Mouse (Mus musculus) hindbrain, embryonic 10.5 days (tissue): ENCODE data around the gene Olfr1410. TPM values are rescaled to one million over a fixed set of nuclear protein-coding genes. Genes with fewer than 3 reads are reported as not detected.
A peak's percentile ranks its signal among the peaks of the same experiment; 100 is the strongest.

ENCODE experiments used
- DNase-seq: peaks from one replicate; pipeline ENCODE4 v3.0.0-alpha.2; 2017; ENCODE audit warnings: low spot score
- H3K27ac ChIP-seq: fragments of 300-500 bp; sonication (generic); 2 replicates; pipeline ENCODE4 v1.5.1; 2016; ENCODE audit warnings: mild to moderate bottlenecking, moderate library complexity
- H3K27me3 ChIP-seq: fragments of 300-500 bp; sonication (generic); 2 replicates; pipeline ENCODE4 v1.6.1; 2016; ENCODE audit warnings: mild to moderate bottlenecking; ENCODE audit not compliant: poor library complexity, insufficient read depth, severe bottlenecking
- H3K36me3 ChIP-seq: fragments of 300-500 bp; sonication (generic); 2 replicates; pipeline ENCODE4 v1.6.1; 2016; ENCODE audit warnings: mild to moderate bottlenecking, moderate library complexity
- H3K4me1 ChIP-seq: fragments of 300-500 bp; sonication (generic); replicated peaks from 2 replicates; pipeline ENCODE4 v1.6.1; 2016; ENCODE audit warnings: mild to moderate bottlenecking
- H3K4me3 ChIP-seq: fragments of 300-500 bp; sonication (generic); 2 replicates; pipeline ENCODE4 v1.5.1; 2016; ENCODE audit warnings: mild to moderate bottlenecking, moderate library complexity
- H3K9me3 ChIP-seq: fragments of 300-500 bp; sonication (generic); 2 replicates; pipeline ENCODE4 v1.6.1; 2016; ENCODE audit warnings: mild to moderate bottlenecking, moderate library complexity
- WGBS: fragments of 180-500 bp; shearing (Covaris S2); methylation state at CpG from one replicate; pipeline ENCODE4 v1.1.7; 2016; 5-methylcytosine and 5-hydroxymethylcytosine counted together
- polyA plus RNA-seq: library from polyadenylated mRNA; unstranded; fragments of >200 nt; fragmentation: Nextera tagmentation; extraction: Ambion mirVana; gene quantifications from 2 replicates; pipeline ENCODE4 v1.2.1, GENCODE M21; 2016

Gene Olfr1410
- polyA plus RNA-seq, 1 experiment from 2014 or later, result not detected

DNA sequence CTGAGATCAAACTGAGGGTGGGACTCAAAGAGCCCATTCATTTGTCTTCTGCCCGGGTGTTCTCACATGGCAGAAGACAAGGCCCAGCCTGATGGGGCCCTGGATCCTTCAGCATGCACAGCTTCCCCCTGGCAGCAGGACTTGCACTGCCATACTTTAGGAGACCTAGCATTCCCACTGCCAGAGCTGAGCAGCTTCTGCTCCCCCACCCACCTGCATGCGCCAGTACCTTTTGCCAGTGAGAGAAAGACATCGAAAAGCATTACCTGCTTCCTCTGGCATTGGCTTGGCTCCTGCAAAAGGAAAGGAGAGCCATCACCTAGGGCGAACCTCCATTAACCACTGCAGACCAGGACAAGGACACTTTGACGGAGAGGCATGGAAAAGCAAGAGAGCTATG, 39.3 kb downstream of the Olfr1410 start:
- H3K27ac ChIP-seq, result no peak overlapping the region
- 0 out of 2 replicates have a peak, but pooled peaks cover 2% of the 10 kb centered on the region for H3K36me3 ChIP-seq
- H3K4me1 ChIP-seq, result peaks cover 40% of the 10 kb centered on the region
- 81% methylated on average over 5 of the region's 5 CpGs for WGBS
- H3K4me3 ChIP-seq, result no peak overlapping the region
- no peak for DNase-seq
- H3K9me3 ChIP-seq, result no peaks in the 10 kb centered on the region
- peaks cover 13% of the 10 kb centered on the region for H3K27me3 ChIP-seq

DNA sequence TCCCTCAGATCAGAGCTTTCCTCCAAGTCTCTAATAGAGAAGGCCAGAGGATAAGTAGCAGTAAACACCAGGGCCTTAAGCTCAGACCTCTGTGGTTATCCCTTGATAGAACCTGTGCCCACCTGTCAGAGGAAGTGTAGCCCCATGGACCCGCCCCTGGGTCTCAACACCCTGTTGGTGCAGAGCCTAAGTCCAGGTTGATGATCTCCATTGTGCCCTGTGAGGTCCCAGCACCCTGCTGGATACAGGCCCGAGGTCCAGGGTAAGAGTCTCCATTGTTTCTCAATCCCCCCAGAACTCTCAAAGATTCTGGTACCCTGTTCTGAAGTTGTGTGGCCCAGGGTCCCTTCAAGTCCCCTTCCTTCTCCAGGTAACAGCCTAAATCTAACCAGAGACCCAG, 40.5 kb downstream of the Olfr1410 start:
- DNase-seq, result no peak
- Histone ChIP-seq H3K36me3 (no peaks in the 10 kb centered on the region), H3K27ac (no peak overlapping the region), H3K9me3 (no peaks in the 10 kb centered on the region), H3K4me1 (peaks cover 28% of the 10 kb centered on the region), H3K4me3 (no peak overlapping the region), H3K27me3 (peaks cover 16% of the 10 kb centered on the region)
- 59% methylated on average over 2 of the region's 2 CpGs for WGBS

DNA sequence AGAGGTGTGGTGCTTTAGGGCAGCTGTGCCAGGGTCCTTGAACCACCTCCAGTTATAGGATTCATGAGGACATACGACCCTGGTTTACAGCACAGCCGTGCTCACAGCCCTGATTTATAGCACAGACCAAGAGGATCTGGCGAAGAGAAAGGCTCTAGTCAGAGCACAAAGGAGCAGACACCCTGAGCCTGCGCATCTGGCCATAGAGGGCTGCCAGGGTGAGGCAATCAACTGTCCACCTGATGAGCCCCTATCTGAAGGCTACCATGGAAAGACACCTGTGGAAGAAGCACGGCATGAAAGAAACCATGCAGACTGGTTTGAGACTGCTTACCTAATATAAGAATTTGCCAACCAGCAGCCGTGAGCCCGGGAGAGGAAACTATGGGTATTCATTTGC, 41.0 kb downstream of the Olfr1410 start:
- Histone ChIP-seq H3K4me3 (no peak overlapping the region), H3K9me3 (no peaks in the 10 kb centered on the region), H3K4me1 (peaks cover 27% of the 10 kb centered on the region), H3K27me3 (peaks cover 16% of the 10 kb centered on the region), H3K27ac (no peak overlapping the region), H3K36me3 (no peaks in the 10 kb centered on the region)
- 86% methylated on average over 7 of the region's 7 CpGs for WGBS
- DNase-seq, result no peak

DNA sequence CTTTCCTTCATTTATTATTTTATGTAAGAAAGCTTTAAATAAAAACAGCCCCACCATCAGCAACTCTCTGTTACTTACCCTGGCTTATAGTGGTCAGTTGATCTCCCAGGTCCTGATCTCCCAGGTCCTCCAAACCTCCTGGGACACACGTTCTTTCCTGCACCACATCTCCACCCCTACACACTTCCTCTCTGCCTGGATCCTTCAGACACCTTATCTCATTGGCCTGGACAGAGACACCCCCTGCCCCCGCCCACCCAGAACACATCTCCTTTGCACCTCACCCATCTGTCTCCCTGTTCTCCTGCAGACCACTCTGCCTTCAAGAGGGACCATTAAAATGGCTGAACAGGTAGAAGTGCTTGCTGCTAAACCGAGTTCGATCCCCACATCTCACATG, 41.4 kb downstream of the Olfr1410 start:
- Histone ChIP-seq H3K36me3 (no peaks in the 10 kb centered on the region), H3K27ac (no peak overlapping the region), H3K4me3 (no peak overlapping the region), H3K4me1 (peaks cover 23% of the 10 kb centered on the region), H3K27me3 (peaks cover 16% of the 10 kb centered on the region), H3K9me3 (no peaks in the 10 kb centered on the region)
- DNase-seq, result no peak
- 74% methylated on average over 4 of the region's 4 CpGs for WGBS

DNA sequence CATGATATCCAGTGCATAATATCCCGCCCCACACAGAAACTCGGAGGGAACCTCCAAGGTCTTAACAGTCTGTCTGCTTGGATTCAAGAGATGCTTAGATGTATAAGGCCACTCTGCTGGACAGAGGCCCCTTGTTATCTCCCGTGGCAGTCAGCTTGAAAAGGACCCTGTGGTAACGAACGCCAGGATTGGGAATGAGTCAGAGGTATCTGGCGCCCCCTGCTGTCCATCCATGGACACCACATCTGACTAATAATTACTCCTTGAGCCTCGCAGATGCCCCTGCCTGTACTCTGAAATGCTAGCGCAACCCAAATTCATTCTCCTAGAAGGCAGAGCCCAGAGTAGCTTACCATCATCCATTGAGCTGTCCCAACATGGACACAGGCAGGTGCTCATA, 42.2 kb downstream of the Olfr1410 start:
- 12% methylated on average over 8 of the region's 8 CpGs for WGBS
- peaks cover 16% of the 10 kb centered on the region for H3K4me1 ChIP-seq
- no peaks in the 10 kb centered on the region for H3K9me3 ChIP-seq
- peaks cover 16% of the 10 kb centered on the region for H3K27me3 ChIP-seq
- peak; percentile 84 for DNase-seq
- H3K36me3 ChIP-seq, result no peaks in the 10 kb centered on the region
- no peak overlapping the region; the same call in 1 of the 2 replicates for H3K27ac ChIP-seq
- 0 out of 2 replicates have a peak overlapping the region, but pooled peaks have one; percentile 9 for H3K4me3 ChIP-seq

DNA sequence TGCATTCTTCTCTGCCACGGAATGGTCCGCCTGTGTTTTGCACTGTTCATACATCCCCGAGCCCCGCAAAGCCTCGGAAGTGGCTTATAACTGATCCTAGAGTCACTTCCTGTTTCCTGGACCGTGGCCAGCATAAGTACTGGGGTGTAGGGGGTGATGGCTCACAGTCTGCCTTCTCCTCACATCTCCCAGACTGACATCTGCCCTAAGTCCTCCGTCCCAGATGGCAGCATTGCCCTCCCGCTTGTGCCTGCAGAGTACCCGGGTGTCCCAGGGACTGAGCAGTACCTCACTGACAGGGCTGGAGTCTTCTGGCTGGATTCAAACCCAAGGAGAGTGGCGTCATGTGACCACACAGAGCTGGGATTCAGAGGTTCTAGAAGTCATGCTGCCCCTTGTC, 42.6 kb downstream of the Olfr1410 start:
- 0 out of 2 replicates have a peak overlapping the region, but pooled peaks have one; percentile 9 for H3K4me3 ChIP-seq
- peaks cover 16% of the 10 kb centered on the region for H3K27me3 ChIP-seq
- H3K4me1 ChIP-seq, result peaks cover 13% of the 10 kb centered on the region
- no peaks in the 10 kb centered on the region for H3K9me3 ChIP-seq
- DNase-seq, result no peak
- no peaks in the 10 kb centered on the region for H3K36me3 ChIP-seq
- H3K27ac ChIP-seq, result no peak overlapping the region
- WGBS, result 52% methylated on average over 10 of the region's 10 CpGs

DNA sequence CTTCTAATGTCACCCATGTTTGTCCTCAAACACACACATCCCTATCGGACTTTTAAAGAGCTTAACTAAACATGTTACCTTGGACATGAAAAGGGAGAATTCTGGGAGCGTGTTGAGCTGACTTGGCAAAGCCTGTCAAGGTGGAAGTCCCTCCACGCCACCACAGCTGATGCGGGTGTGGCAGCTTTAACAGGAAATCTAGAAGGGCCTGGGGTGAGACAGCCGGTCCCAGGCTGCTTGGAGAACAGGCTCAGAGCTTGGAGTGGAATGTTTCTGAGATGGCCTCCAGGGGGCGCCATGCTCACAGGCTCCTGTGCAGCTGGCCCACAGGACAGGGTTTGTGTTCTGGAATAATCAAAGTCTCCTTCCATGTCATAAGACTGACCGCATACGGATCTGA, 43.1 kb downstream of the Olfr1410 start, which contains the start of gene Otos:
TSS of gene Otos (minus strand) at position 169 of the 400 bp plus-strand sequence.
- Histone ChIP-seq H3K4me1 (peaks cover 12% of the 10 kb centered on the region), H3K9me3 (no peaks in the 10 kb centered on the region), H3K36me3 (no peaks in the 10 kb centered on the region), H3K4me3 (0 out of 2 replicates have a peak within 1 kb of the TSS, but pooled peaks have one; percentile 9), H3K27ac (no peak within 1 kb of the TSS; the same call in 1 of the 2 replicates), H3K27me3 (peaks cover 16% of the 10 kb centered on the region)
- 35% methylated on average over 8 of the region's 8 CpGs for WGBS
- peak; percentile 76 for DNase-seq

DNA sequence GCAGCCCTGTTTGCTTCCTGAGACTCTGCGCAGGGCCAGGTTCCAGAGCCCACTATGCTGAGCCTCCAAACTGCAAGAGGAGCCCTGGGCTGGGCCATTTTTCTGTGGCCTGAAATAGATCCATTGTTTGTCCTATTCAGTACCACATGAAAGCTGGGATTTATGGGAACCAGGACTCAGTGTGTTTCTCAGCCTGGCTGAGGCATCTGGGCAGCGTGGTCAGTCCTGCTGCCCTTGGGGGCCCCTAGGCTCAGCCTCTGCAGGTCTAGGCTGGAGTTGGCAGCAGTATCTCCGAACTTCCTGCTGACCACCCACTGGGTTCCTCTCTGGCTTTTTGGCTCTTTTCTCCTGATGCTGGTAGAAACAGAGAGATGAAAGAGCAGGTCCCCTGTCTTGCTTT, 45.9 kb downstream of the Olfr1410 start:
- no peak for DNase-seq
- Histone ChIP-seq H3K27ac (no peak overlapping the region), H3K27me3 (peaks cover 7% of the 10 kb centered on the region), H3K9me3 (no peaks in the 10 kb centered on the region), H3K4me3 (no peak overlapping the region), H3K36me3 (no peaks in the 10 kb centered on the region), H3K4me1 (peaks cover 11% of the 10 kb centered on the region)
- 62% methylated on average over 3 of the region's 3 CpGs for WGBS

DNA sequence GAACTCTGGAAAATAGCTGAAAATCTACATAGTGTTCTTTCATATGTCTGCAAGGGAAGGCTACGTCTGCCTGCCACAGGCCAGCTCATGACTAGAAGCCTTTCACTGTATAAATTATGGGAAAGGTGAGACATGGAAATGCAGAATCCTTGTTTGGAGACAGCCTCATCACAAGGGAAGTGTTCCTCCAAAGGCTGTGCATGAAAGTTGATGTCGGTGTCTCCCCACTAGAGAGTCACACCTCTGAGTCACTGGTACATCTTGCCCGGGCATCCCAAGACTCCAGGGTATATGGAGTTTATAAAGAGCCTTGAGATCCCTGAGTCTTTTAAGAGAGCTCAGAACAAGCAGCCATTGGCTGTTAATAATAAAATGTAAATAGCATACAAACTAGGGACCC, 47.6 kb downstream of the Olfr1410 start:
- H3K27me3 ChIP-seq, result peaks cover 4% of the 10 kb centered on the region
- no peaks in the 10 kb centered on the region for H3K9me3 ChIP-seq
- no peak overlapping the region for H3K4me3 ChIP-seq
- H3K27ac ChIP-seq, result no peak overlapping the region
- H3K4me1 ChIP-seq, result peaks cover 4% of the 10 kb centered on the region
- WGBS, result 86% methylated on average over 3 of the region's 3 CpGs
- no peak for DNase-seq
- no peaks in the 10 kb centered on the region for H3K36me3 ChIP-seq

DNA sequence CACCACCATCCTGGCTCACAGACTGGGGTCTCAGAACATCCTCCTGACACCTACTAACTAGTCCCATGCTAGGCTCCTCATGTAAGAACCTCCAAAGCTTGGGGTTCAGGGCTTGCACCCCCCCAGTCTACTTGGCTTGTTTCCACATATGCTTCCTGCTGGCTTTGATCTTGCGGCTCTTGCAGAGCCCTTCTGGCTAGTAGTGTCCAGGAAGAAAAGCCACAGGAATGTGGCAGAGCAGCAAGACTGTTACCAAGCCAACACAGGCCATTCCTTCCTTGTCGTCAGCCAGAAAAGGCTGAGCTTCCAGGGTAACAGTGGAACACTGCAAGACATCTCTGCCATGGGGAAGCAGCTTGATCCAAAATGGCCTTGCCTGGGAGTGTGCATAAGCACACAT, 49.1 kb downstream of the Olfr1410 start:
- H3K36me3 ChIP-seq, result no peaks in the 10 kb centered on the region
- no peak overlapping the region for H3K27ac ChIP-seq
- H3K9me3 ChIP-seq, result no peaks in the 10 kb centered on the region
- H3K4me1 ChIP-seq, result no peaks in the 10 kb centered on the region
- no peak for DNase-seq
- peaks cover 8% of the 10 kb centered on the region for H3K27me3 ChIP-seq
- 74% methylated on average over 2 of the region's 2 CpGs for WGBS
- no peak overlapping the region for H3K4me3 ChIP-seq

DNA sequence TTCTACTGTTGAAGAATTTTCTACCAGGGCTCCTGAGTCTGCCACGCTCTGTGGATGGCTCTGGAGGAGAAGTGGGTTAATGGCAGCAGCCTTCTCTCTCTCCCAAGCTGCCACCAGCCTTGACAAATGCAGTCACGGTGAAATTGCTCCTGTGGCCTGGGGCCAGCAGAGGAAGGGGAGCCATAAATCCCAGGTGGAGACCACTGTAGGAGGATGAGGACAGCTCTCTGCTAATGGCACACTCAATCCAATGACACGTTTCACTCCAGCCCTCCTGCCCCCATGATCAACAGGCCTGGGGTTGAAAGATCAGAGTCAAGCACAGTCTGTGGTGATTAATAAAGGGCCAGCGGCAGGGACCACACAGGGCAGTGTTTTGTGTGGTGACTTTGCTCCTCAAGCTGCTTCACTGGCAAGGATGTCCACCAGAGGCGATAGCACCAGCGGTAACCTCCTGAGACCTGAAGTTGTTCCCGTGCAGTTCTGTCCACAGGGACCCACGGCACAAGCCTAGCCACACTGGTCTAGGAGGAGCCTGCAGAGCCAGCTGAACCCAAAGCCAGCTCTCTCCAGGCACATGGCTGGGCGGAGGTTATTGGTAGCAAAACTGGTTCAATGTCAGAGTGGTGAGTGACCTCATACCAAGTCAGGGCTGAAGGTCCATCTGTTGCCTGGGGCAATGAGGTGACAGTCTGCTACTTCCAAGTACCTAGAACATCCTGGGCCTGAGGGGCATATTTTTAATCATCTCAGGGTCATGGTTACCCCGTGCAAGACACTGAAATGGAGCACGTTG, 51.6 kb downstream of the Olfr1410 start:
- Histone ChIP-seq H3K27ac (no peak overlapping the region), H3K27me3 (peaks cover 4% of the 10 kb centered on the region; the same call in 1 of the 2 replicates), H3K4me3 (no peak overlapping the region), H3K9me3 (no peaks in the 10 kb centered on the region), H3K36me3 (no peaks in the 10 kb centered on the region), H3K4me1 (no peaks in the 10 kb centered on the region)
- WGBS, result 83% methylated on average over 11 of the region's 11 CpGs
- DNase-seq, result no peak

DNA sequence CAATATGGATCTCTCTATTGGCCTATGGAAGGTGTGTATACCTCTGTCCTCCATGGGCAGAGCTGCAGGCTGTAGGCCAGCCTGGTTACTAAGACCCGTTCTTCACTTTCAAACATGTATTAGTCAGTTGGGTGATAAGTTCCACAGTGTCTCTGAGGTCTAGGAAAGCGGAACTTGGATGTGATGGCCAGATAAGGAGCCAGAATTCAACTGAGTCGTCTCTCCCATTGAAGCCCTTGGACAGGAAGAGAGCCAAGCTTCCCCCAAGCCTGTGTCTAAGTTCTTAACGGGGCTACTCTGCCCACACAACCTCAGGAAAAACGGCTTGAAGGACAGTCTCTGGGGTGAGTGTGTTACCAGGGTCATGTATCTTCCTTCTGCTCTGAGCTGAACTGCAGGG, 53.8 kb downstream of the Olfr1410 start:
- no peaks in the 10 kb centered on the region for H3K4me1 ChIP-seq
- H3K4me3 ChIP-seq, result no peak overlapping the region
- H3K36me3 ChIP-seq, result no peaks in the 10 kb centered on the region
- peaks cover 4% of the 10 kb centered on the region; the same call in 1 of the 2 replicates for H3K27me3 ChIP-seq
- H3K27ac ChIP-seq, result no peak overlapping the region
- no peaks in the 10 kb centered on the region for H3K9me3 ChIP-seq
- DNase-seq, result no peak
- WGBS, result 71% methylated on average over 5 of the region's 5 CpGs
